Mouse (Mus musculus) forebrain, embryonic 16.5 days (tissue): ENCODE results near the gene Rnf44. TPM values are rescaled to one million over a fixed set of nuclear protein-coding genes. Genes with fewer than 3 reads are reported as not detected.

Experiments
- ATAC-seq: fragments of 200-750 bp; cut with Nextera tagmentation; 2 replicates; pipeline ENCODE4 v1.8.0; 2017; ENCODE audit warnings: mild to moderate bottlenecking, moderate library complexity
- H3K27ac ChIP-seq: fragments of 300-500 bp; sonication (generic); 2 replicates; pipeline ENCODE4 v1.5.1; 2014; ENCODE audit warnings: low read length, control low read depth
- H3K27me3 ChIP-seq: fragments of 300-500 bp; sonication (generic); replicated peaks from 2 replicates; pipeline ENCODE4 v1.6.1; 2014; ENCODE audit warnings: low read length; ENCODE audit not compliant: control insufficient read depth, insufficient read depth
- H3K36me3 ChIP-seq: fragments of 300-500 bp; sonication (generic); 2 replicates; pipeline ENCODE4 v1.6.1; 2014; ENCODE audit not compliant: control insufficient read depth, insufficient read depth
- H3K4me1 ChIP-seq: fragments of 300-500 bp; sonication (generic); replicated peaks from 2 replicates; pipeline ENCODE4 v1.6.1; 2014; ENCODE audit warnings: low read length; ENCODE audit not compliant: control insufficient read depth, insufficient read depth
- H3K4me2 ChIP-seq: fragments of 300-500 bp; sonication (generic); 2 replicates; pipeline ENCODE4 v1.6.1; 2014; ENCODE audit warnings: mild to moderate bottlenecking, low read length, control low read depth
- H3K4me3 ChIP-seq: fragments of 300-500 bp; sonication (generic); replicated peaks from 2 replicates; pipeline ENCODE4 v1.5.1; 2014; ENCODE audit warnings: mild to moderate bottlenecking, low read length, control low read depth
- H3K9ac ChIP-seq: fragments of 300-500 bp; sonication (generic); replicated peaks from 2 replicates; pipeline ENCODE4 v1.6.1; 2014; ENCODE audit warnings: low read depth, low read length, control low read depth
- H3K9me3 ChIP-seq: fragments of 300-500 bp; sonication (generic); 2 replicates; pipeline ENCODE4 v1.6.1; 2016; ENCODE audit warnings: low read length; ENCODE audit not compliant: control insufficient read depth
- WGBS: fragments of 180-500 bp; shearing (Covaris S2); extraction: QIAGEN DNeasy Blood & Tissue Kit; methylation state at CpG from one replicate; pipeline ENCODE4 v1.1.7; 2014; 5-methylcytosine and 5-hydroxymethylcytosine counted together
- polyA plus RNA-seq: library from polyadenylated mRNA; unstranded; fragments of >200 nt; fragmentation: Nextera tagmentation; extraction: Ambion mirVana; gene quantifications from 2 replicates; pipeline ENCODE4 v1.2.1, GENCODE M21; 2015

Rnf44 gene
- polyA plus RNA-seq, 1 experiment from 2014 or later, result 92.2 TPM

DNA sequence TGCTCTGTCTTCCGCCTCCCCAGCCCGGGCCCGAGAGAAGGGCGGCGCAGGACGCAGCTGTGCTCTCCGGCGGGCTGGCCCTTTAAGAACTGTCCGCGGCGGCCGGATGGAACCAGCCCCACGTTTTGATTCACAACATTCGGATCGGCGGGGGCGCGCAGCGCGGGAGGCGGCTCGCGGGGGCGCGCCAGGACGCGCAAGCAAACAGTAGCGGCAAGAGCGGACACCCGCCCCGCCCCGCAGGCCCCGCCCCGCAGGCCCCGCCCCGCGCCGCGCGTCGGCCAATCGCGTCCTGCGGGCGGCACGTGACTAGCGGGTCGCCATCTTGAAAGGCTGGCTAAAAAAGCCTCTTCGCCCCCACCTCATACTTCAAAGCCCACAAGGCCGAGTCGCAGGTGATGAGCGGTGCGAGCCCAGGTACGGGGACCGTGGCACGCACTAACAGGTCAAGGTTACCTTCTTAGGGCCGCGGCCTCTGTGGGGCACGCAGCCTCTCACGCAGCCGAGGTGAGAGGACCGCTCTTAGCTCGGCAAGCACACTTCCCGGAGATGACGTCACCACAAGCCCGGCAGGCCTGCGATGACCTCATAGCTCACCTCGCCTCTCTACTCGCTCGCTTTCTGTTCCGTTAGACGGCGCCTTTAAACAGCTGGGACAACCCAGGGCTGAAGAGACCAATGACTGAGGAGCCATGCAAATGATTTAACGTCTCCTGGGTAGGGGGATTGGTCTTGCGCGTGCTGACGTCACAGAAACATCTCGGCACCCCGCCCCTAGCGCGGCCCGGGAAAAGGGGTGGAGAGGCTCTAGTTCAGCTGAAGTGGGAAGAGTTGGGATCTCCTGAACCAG, 5.9 kb downstream of the Rnf44 start:
- H3K27me3 ChIP-seq, result no peaks in the 10 kb centered on the region
- H3K9ac ChIP-seq, result peak overlapping the region; percentile 97
- H3K4me3 ChIP-seq, result peak overlapping the region; percentile 78
- H3K4me1 ChIP-seq, result peaks cover 47% of the 10 kb centered on the region
- H3K4me2 ChIP-seq, result peak overlapping the region; percentile 61
- peak; percentile 87 for ATAC-seq
- H3K27ac ChIP-seq, result peak overlapping the region; percentile 99
- no peaks in the 10 kb centered on the region for H3K9me3 ChIP-seq
- under 1% methylated on average over 81 of the region's 82 CpGs for WGBS
- H3K36me3 ChIP-seq, result peaks cover 14% of the 10 kb centered on the region

DNA sequence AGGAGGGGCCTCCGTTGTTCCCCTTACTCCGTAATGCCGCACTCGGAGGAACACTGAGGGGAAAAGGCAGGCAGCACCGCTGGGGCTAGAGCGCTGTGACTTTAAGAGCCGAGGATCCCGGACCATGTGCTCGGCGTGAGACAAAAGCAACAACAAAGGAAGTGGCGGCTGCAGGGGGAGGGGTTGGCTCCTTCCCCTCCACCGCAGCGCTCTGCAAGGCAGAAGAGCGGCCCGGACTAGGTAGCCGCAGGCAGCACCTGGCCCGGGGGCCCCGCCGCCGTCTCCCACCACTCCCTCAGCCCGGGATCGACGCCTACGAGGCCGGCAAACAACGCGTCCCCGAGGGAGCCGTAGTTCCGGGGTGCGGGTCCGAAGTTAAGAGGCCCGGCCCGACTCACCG, 6.6 kb downstream of the Rnf44 start:
- ATAC-seq, result peak; percentile 69
- Histone ChIP-seq H3K4me3 (peak overlapping the region; percentile 78), H3K36me3 (peaks cover 21% of the 10 kb centered on the region), H3K4me1 (peaks cover 40% of the 10 kb centered on the region), H3K27ac (peak overlapping the region; percentile 99), H3K27me3 (no peaks in the 10 kb centered on the region), H3K4me2 (peak overlapping the region; percentile 98), H3K9me3 (no peaks in the 10 kb centered on the region), H3K9ac (peak overlapping the region; percentile 97)
- WGBS, result 0% methylated on average over 35 of the region's 35 CpGs

DNA sequence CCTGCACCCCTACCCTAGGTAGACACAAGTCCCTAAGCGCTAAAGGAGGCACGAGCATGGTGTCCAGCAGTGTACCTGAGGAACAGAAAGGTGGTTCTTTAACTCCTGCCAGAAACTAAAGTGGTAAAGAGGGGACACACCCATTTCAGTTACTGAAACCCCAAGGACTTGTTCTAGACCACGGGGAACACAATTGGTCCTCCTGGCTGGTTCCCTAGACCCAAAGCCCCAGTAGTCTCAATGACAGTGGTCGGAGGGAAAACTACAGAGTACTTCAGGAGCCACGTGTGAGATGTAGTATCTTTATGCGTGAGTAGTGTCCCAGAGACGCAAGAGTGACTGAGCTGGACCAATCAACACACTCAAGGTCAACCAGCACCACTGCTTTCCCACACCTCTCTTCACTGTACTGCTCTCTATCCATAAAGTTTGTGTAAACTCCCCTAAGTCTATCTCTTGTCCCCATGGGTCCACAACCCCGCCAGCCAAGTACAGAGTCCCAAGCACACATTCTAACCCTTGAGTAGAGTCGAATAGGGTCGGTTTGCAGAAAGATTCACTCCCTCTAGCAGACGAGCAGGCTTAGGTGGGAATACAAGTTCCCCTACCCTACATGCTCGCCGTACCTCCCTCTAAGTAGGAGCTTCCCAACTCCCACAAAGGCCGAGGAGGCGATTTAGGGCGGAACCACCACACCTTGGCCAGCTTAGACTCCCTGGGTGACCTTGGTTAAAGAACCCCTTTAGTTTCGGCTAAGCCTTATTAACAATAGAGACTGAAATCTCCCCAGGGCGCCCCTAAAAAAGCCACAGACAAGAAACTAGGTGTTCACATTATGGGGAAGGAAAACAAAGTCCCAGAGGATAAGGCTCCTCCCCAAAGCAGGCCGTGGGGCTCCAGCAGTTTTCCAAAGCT, 7.3 kb downstream of the Rnf44 start:
- peak overlapping the region; percentile 78 for H3K4me3 ChIP-seq
- ATAC-seq, result no peak
- H3K4me1 ChIP-seq, result peaks cover 33% of the 10 kb centered on the region
- H3K27ac ChIP-seq, result peak overlapping the region; percentile 99
- H3K27me3 ChIP-seq, result no peaks in the 10 kb centered on the region
- peak overlapping the region; percentile 98 for H3K4me2 ChIP-seq
- peaks cover 28% of the 10 kb centered on the region for H3K36me3 ChIP-seq
- H3K9me3 ChIP-seq, result no peaks in the 10 kb centered on the region
- peak overlapping the region; percentile 97 for H3K9ac ChIP-seq
- 5% methylated on average over 19 of the region's 19 CpGs for WGBS

DNA sequence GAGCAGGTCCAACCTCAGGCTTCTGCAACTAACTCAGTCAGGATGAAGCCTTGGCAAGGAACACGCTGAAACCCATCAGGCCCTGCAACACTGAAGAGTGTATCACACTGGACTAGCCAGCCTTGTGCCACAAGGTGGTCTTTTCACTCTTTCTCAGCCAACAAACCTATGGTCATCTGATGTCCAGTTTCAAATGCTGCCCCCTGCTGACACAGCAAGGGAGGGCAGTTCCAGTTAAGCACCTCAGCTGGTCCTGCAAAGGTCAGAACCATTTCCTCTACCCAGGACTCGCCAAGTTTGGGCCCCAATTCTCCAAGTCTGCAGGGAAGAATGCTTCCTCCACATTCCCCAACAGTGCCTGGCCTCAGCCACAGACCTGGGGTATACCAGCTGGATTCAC, 8.5 kb downstream of the Rnf44 start:
- H3K4me3 ChIP-seq, result peak overlapping the region; percentile 78
- peak overlapping the region; percentile 98 for H3K4me2 ChIP-seq
- H3K27ac ChIP-seq, result no peak overlapping the region
- peaks cover 40% of the 10 kb centered on the region for H3K36me3 ChIP-seq
- H3K9ac ChIP-seq, result peak overlapping the region; percentile 97
- ATAC-seq, result no peak
- no peaks in the 10 kb centered on the region for H3K27me3 ChIP-seq
- no peaks in the 10 kb centered on the region for H3K9me3 ChIP-seq
- peaks cover 30% of the 10 kb centered on the region for H3K4me1 ChIP-seq
- WGBS, result 49% methylated on average over 2 of the region's 2 CpGs

DNA sequence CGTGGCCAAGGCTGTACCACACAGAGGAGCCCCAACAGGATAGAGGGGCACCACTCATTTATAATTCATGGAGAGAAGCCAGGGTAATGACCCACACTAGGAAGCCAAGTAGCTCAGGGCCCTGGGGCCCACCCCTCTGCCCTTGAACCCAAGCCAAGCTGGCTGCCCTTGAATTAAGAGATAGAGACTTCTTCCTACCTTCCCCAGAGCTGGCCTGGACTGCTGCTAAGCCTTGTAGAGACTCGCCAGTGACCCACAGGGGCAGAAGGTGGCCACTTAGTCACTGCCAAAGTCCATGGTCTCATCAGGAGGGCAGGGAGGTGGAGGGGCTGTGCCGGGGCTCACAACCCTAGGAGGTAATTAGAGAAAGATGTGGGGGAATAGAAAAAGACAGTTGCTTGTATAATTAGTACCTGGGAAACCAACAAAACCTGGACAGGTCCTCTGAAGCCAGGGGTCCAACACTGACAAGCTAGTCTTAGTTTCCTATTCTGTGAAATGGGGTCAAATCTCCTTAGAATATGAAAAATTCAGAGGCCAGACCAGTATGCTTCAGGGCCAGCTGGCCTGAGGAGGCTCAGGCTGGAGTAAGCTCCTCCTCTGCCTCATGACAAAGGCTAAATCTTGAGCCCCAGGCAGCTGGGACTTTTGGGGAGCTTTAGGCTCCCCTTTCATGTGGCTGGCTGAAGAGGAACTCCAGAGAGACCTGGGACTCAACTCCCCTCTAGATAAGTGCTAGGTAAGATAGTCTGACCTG, 9.4 kb downstream of the Rnf44 start:
- Histone ChIP-seq H3K27ac (no peak overlapping the region), H3K27me3 (no peaks in the 10 kb centered on the region), H3K36me3 (peaks cover 47% of the 10 kb centered on the region), H3K4me1 (peaks cover 30% of the 10 kb centered on the region), H3K4me3 (peak overlapping the region; percentile 78), H3K9ac (peak overlapping the region; percentile 30), H3K9me3 (no peaks in the 10 kb centered on the region), H3K4me2 (peak overlapping the region; percentile 98)
- WGBS, result 75% methylated on average over 3 of the region's 3 CpGs
- no peak for ATAC-seq

DNA sequence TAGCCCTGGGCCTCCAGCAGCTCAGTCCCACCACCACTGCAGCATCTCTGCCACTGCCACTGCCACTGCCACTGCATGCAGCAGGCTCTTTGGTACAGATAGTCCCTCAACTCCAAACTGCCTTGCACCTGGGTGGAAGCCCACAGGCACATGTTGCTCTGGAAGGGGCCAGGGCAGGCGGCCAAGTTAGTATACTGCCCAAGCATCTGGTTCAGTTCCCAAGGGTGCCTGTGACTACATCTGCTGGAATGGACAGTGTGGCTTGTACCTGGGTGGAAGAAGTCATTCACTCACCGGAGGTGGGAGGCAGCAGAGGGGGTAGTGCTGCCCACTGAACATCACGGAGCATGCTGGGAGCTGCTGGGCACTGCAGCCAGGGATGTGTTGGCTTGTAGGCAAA, 10.4 kb downstream of the Rnf44 start:
- no peak overlapping the region for H3K4me2 ChIP-seq
- no peak overlapping the region for H3K27ac ChIP-seq
- H3K36me3 ChIP-seq, result peaks cover 47% of the 10 kb centered on the region
- H3K9ac ChIP-seq, result no peak overlapping the region
- H3K4me3 ChIP-seq, result no peak overlapping the region
- no peaks in the 10 kb centered on the region for H3K27me3 ChIP-seq
- H3K9me3 ChIP-seq, result no peaks in the 10 kb centered on the region
- 98% methylated on average over 3 of the region's 3 CpGs for WGBS
- H3K4me1 ChIP-seq, result peaks cover 26% of the 10 kb centered on the region
- no peak for ATAC-seq

DNA sequence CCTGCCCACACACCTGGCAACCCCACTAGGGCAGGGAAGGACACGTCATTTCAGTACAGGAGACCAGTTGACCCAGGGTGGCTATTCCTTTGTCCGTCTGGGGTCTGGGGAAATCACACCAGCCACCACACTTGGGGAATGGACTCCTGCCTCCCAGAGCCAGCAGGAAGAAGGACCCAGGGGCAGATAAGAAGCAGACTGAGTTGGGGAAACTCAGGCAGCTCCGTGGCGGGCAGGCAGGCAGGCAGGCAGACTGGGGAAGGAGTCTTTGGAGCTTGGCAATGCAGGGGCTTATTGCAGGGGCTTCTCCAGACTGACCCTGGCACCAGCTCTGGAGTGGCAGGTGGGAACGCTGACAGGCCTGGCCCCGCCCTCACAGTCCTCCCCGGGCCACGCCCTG, 12.4 kb downstream of the Rnf44 start:
- ATAC-seq, result no peak
- Histone ChIP-seq H3K27ac (no peak overlapping the region), H3K9me3 (no peaks in the 10 kb centered on the region), H3K4me1 (peaks cover 24% of the 10 kb centered on the region), H3K9ac (no peak overlapping the region), H3K36me3 (peaks cover 47% of the 10 kb centered on the region), H3K4me2 (no peak overlapping the region), H3K4me3 (no peak overlapping the region), H3K27me3 (no peaks in the 10 kb centered on the region)
- WGBS, result 91% methylated on average over 8 of the region's 8 CpGs

DNA sequence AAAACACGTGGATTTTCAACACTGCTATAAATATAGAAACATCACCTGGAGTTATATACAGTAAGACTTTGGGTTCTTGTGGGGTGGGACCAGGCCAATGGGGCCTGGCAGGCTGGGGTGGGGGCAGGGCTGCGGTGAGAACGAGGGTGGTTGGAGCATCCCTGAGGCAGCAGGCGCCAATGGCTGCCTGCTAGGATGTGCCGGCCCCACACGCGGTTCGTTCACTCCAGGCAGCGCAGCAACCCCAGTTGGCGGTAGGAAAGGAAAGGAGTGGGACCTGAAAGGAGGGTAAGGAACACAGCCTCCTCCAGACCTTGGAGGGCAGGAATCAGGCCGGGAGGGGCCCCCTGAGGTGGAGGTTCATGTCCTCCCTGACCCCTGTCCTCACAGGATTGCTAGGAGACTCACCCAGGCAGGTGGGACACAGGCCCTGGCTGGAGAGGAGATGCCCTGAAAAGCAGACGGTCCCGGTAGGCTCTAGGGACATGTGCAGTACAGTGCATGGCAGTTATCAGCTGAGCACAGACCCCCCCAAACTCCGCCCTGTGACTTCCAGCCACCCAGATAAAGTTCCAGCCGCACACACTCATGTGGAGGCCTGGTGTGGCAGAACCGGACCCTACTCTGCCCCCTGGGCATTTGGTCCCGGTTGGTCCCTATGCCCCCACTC, 13.4 kb downstream of the Rnf44 start:
- Histone ChIP-seq H3K36me3 (peaks cover 47% of the 10 kb centered on the region), H3K4me3 (no peak overlapping the region)
- WGBS, result 78% methylated on average over 17 of the region's 17 CpGs

More for the DNA sequence above, 13.4 kb downstream of the Rnf44 start:
- 0 out of 2 replicates have a peak, but pooled peaks have one; percentile 7 for ATAC-seq
- Histone ChIP-seq H3K27ac (no peak overlapping the region), H3K9ac (no peak overlapping the region), H3K4me2 (no peak overlapping the region), H3K9me3 (no peaks in the 10 kb centered on the region), H3K27me3 (no peaks in the 10 kb centered on the region), H3K4me1 (peaks cover 16% of the 10 kb centered on the region)
